8 mouse cellular contexts compared by ENCODE assay signal in genomic region chr7:80025391-80026117, GRCm38 (mm10). TPM values are rescaled to one million over a fixed set of nuclear protein-coding genes. Genes with fewer than 3 reads are reported as not detected.
DNase-seq lines count a peak whose midpoint lies in the region; ATAC-seq and TF ChIP-seq lines count a peak whose summit lies in the region.

No protein-coding gene starts in this region.

- under 1% methylated on average over 28 of the region's 28 CpGs for WGBS in lung, embryonic 14.5 days
- WGBS in hindbrain, embryonic 16.5 days: under 1% methylated on average over 28 of the region's 28 CpGs
- WGBS in midbrain, postnatal 0 days: 0% methylated on average over 28 of the region's 28 CpGs

- ATAC-seq in CD4-positive, CD25-positive, alpha-beta regulatory T cell, adult 4 months: no peak
- ATAC-seq in lung, embryonic 14.5 days (ENCODE audit: insufficient read depth): peak; percentile 42
- ATAC-seq in hindbrain, embryonic 16.5 days: peak; percentile 46
- ATAC-seq in midbrain, postnatal 0 days (ENCODE audit: low FRiP score): peak; percentile 21; the same call in 1 of the 2 replicates

- TF ChIP-seq CTCF in lung, embryonic 14.5 days (IDR thresholded peaks at IDR 0.05; ENCODE audit: low read depth): no peak
- TF ChIP-seq CTCF in midbrain, postnatal 0 days (IDR thresholded peaks at IDR 0.05): 0 out of 2 replicates have a peak, but pooled peaks have one; percentile 2

- H3K4me2 ChIP-seq in lung, embryonic 14.5 days: peak overlapping the region; percentile 95
- peak overlapping the region; percentile 74 for H3K4me2 ChIP-seq in hindbrain, embryonic 16.5 days (ENCODE audit: low read length)
- H3K4me2 ChIP-seq in midbrain, postnatal 0 days (ENCODE audit: low read depth, low read length, poor library complexity, severe bottlenecking): peak overlapping the region; percentile 90

- H3K27me3 ChIP-seq in lung, embryonic 14.5 days (ENCODE audit: insufficient read depth, low read length): no peaks in the 10 kb centered on the region
- no peaks in the 10 kb centered on the region for H3K27me3 ChIP-seq in hindbrain, embryonic 16.5 days (replicated peaks; ENCODE audit: control insufficient read depth, insufficient read depth, low read length)
- no peaks in the 10 kb centered on the region for H3K27me3 ChIP-seq in midbrain, postnatal 0 days (ENCODE audit: insufficient read depth, low read length)

- H3K4me3 ChIP-seq in lung, embryonic 14.5 days (ENCODE audit: low read depth, low read length): peak overlapping the region; percentile 85
- peak overlapping the region; percentile 82 for H3K4me3 ChIP-seq in hindbrain, embryonic 16.5 days (ENCODE audit: low read length)
- H3K4me3 ChIP-seq in midbrain, postnatal 0 days (ENCODE audit: low read depth, low read length): peak overlapping the region; percentile 84

- peak overlapping the region; percentile 98 for H3K27ac ChIP-seq in lung, embryonic 14.5 days (ENCODE audit: low read depth)
- peak overlapping the region; percentile 96 for H3K27ac ChIP-seq in hindbrain, embryonic 16.5 days (ENCODE audit: low read depth, low read length)
- peak overlapping the region; percentile 87 for H3K27ac ChIP-seq in midbrain, postnatal 0 days (ENCODE audit: low read depth, low read length)

- H3K4me1 ChIP-seq in lung, embryonic 14.5 days (ENCODE audit: insufficient read depth): peaks cover 11% of the 10 kb centered on the region; the same call in 1 of the 2 replicates
- H3K4me1 ChIP-seq in hindbrain, embryonic 16.5 days (ENCODE audit: control insufficient read depth, insufficient read depth, low read depth, low read length): peaks cover 22% of the 10 kb centered on the region
- peaks cover 9% of the 10 kb centered on the region; the same call in 1 of the 2 replicates for H3K4me1 ChIP-seq in midbrain, postnatal 0 days (ENCODE audit: insufficient read depth, low read length)

- peak overlapping the region; percentile 92 for H3K9ac ChIP-seq in lung, embryonic 14.5 days
- peak overlapping the region; percentile 97 for H3K9ac ChIP-seq in hindbrain, embryonic 16.5 days (ENCODE audit: low read depth, low read length)
- peak overlapping the region; percentile 80 for H3K9ac ChIP-seq in midbrain, postnatal 0 days (replicated peaks; ENCODE audit: low read length, poor library complexity, severe bottlenecking)

- peak; percentile 44 for DNase-seq in CD4-positive, CD25-positive, alpha-beta regulatory T cell, adult 2 months (ENCODE audit: low read depth, low spot score)
- DNase-seq in lung, embryonic 14.5 days: peak; percentile 63
- no peak for DNase-seq in lung, postnatal 10 days
- DNase-seq in midbrain, postnatal 0 days (ENCODE audit: low spot score): no peak
- DNase-seq in retina, embryonic 14.5 days (ENCODE audit: low spot score): no peak
- no peak for DNase-seq in layer of hippocampus, adult 11-12 months (ENCODE audit: low spot score)

- H3K9me3 ChIP-seq in lung, embryonic 14.5 days (ENCODE audit: low read depth, low read length): no peaks in the 10 kb centered on the region
- no peaks in the 10 kb centered on the region for H3K9me3 ChIP-seq in hindbrain, embryonic 16.5 days (ENCODE audit: control insufficient read depth, low read length)
- H3K9me3 ChIP-seq in midbrain, postnatal 0 days (ENCODE audit: low read length): no peaks in the 10 kb centered on the region

- 0 out of 2 replicates have a peak, but pooled peaks cover 2% of the 10 kb centered on the region for H3K36me3 ChIP-seq in lung, embryonic 14.5 days (ENCODE audit: insufficient read depth)
- no peaks in the 10 kb centered on the region for H3K36me3 ChIP-seq in hindbrain, embryonic 16.5 days (ENCODE audit: control insufficient read depth, insufficient read depth, low read length)
- H3K36me3 ChIP-seq in midbrain, postnatal 0 days (ENCODE audit: insufficient read depth, low read length): no peaks in the 10 kb centered on the region

RNA-seq across cellular contexts. Expression of gene Zfp710, which starts 0.9 kb away (rescaled TPM):
- 1 to 10 TPM; 4.1 to 7.0 TPM for polyA plus RNA-seq in CD4-positive, CD25-positive, alpha-beta regulatory T cell, adult 4 months (2017; shearing (Covaris generic))
- polyA plus RNA-seq in lung, embryonic 14.5 days (2014; fragmentation: Nextera tagmentation; extraction: Ambion mirVana): 15.8 and 17.7 TPM in 2 replicates
- 13.6 and 14.9 TPM in 2 replicates for polyA plus RNA-seq in hindbrain, embryonic 16.5 days (2015; fragmentation: Nextera tagmentation; extraction: Ambion mirVana)
- 25.1 and 33.6 TPM in 2 replicates for total RNA-seq in midbrain, postnatal 0 days (2014; rRNA removed)
- polyA plus RNA-seq in midbrain, postnatal 0 days (2015; fragmentation: Nextera tagmentation; extraction: Ambion mirVana): 9.8 and 10.7 TPM in 2 replicates

Comparison
In these comparisons a context has a peak if more than half of its experiments do, and no peak if none do; other contexts are left out.
1. DNase-seq: peak in CD4-positive, CD25-positive, alpha-beta regulatory T cell, adult 2 months (single experiment) and lung, embryonic 14.5 days (single experiment); none in lung, postnatal 10 days (single experiment), midbrain, postnatal 0 days (single experiment), retina, embryonic 14.5 days (single experiment) and layer of hippocampus, adult 11-12 months (single experiment).
2. Peak in every context shown above with its lines, with median percentiles within 50 percentile points of each other: H3K27ac ChIP-seq, H3K4me2 ChIP-seq, H3K4me3 ChIP-seq and H3K9ac ChIP-seq.